17 mouse cellular contexts compared by ENCODE assay signal in the genomic region with DNA sequence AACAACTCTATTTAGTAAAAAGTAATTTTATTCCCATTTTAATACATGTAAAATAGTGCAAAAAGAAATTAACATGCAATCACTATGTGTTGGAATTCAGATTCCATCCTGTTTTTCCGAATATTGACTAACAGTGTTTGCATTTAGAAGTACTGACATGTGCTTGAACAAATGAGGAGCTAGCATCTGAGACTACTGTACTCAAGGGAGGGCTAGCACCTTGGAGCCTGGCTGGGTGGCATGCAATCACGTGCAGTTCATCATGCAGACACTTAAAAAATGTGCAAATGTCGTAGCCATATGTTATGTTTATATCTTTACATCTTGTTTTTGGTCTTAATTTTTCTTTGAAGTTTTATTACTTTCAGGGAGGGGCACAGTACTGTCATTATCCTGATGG. TPM values are rescaled to one million over a fixed set of nuclear protein-coding genes. Genes with fewer than 3 reads are reported as not detected.
DNase-seq lines count a peak whose midpoint lies in the region; ATAC-seq and TF ChIP-seq lines count a peak whose summit lies in the region.
"Had no signal": no experiment of that assay in that cellular context is flagged by ENCODE, and none has a peak within 500 bp of the region (broad histone marks: within the 10 kb centered on the region; RNA-seq: fewer than 3 reads in every experiment).

No protein-coding gene starts in this region.

- H3K27ac ChIP-seq in forebrain, embryonic 14.5 days (ENCODE audit: low read depth, low read length) = no peak overlapping the region
- no peak overlapping the region for H3K27ac ChIP-seq in forebrain, embryonic 12.5 days
- peak overlapping the region; percentile 62; the same call in 1 of the 2 replicates for H3K27ac ChIP-seq in layer of hippocampus, adult 2 months
- H3K27ac ChIP-seq in forebrain, embryonic 16.5 days (ENCODE audit: low read length) = no peak overlapping the region
- H3K27ac ChIP-seq: embryonic facial prominence, embryonic 10.5 days; embryonic facial prominence, embryonic 12.5 days had no signal

- H3K27me3 ChIP-seq in forebrain, embryonic 14.5 days (replicated peaks; ENCODE audit: control insufficient read depth, insufficient read depth, low read length) = no peaks in the 10 kb centered on the region
- H3K27me3 ChIP-seq in forebrain, embryonic 12.5 days = no peaks in the 10 kb centered on the region
- H3K27me3 ChIP-seq in forebrain, embryonic 16.5 days (replicated peaks; ENCODE audit: control insufficient read depth, insufficient read depth, low read length) = no peaks in the 10 kb centered on the region
- H3K27me3 ChIP-seq: embryonic facial prominence, embryonic 12.5 days had no signal

- 85% methylated on average over 3 of the region's 3 CpGs for WGBS in forebrain, embryonic 14.5 days
- WGBS in forebrain, embryonic 12.5 days = 89% methylated on average over 3 of the region's 3 CpGs
- 69% methylated on average over 3 of the region's 3 CpGs for WGBS in forebrain, embryonic 16.5 days

- H3K4me2 ChIP-seq in forebrain, embryonic 14.5 days (ENCODE audit: low read length) = no peak overlapping the region
- no peak overlapping the region for H3K4me2 ChIP-seq in forebrain, embryonic 12.5 days
- no peak overlapping the region for H3K4me2 ChIP-seq in forebrain, embryonic 16.5 days (ENCODE audit: low read length)
- H3K4me2 ChIP-seq: embryonic facial prominence, embryonic 12.5 days had no signal

- ATAC-seq in forebrain, embryonic 14.5 days = no peak
- ATAC-seq in forebrain, embryonic 12.5 days (ENCODE audit: low FRiP score) = no peak
- peak; percentile 74 for ATAC-seq in forebrain, embryonic 16.5 days

- H3K4me1 ChIP-seq in forebrain, embryonic 14.5 days (ENCODE audit: control insufficient read depth, insufficient read depth, low read length) = no peaks in the 10 kb centered on the region
- H3K4me1 ChIP-seq in forebrain, embryonic 12.5 days = no peaks in the 10 kb centered on the region
- H3K4me1 ChIP-seq in forebrain, embryonic 16.5 days (replicated peaks; ENCODE audit: control insufficient read depth, insufficient read depth, low read length) = 0 out of 2 replicates have a peak, but pooled peaks cover 2% of the 10 kb centered on the region
- H3K4me1 ChIP-seq: embryonic facial prominence, embryonic 10.5 days; embryonic facial prominence, embryonic 12.5 days had no signal

- DNase-seq in forebrain, embryonic 14.5 days (ENCODE audit: low spot score) = peak; percentile 30
- no peak for DNase-seq in layer of hippocampus, adult 2 months (ENCODE audit: low spot score in 2 of 2)
- DNase-seq in layer of hippocampus, postnatal 10 days (ENCODE audit: low spot score in 2 of 2) = no peak
- DNase-seq in heart, adult 11 months = no peak
- no peak for DNase-seq in testis, postnatal 10 days (ENCODE audit: low spot score)
- DNase-seq: adrenal gland, adult 2 months; adrenal gland, postnatal 10 days; adrenal gland, postnatal 25 days; cerebellum, adult 11-12 months; cerebellum, adult 2 months; cerebellum, adult 9-10 months; cerebellum, postnatal 10 days; cerebellum, postnatal 25 days had no signal

- no peak overlapping the region for H3K4me3 ChIP-seq in forebrain, embryonic 14.5 days (ENCODE audit: low read depth, low read length)
- H3K4me3 ChIP-seq in forebrain, embryonic 12.5 days (replicated peaks) = no peak overlapping the region
- no peak overlapping the region for H3K4me3 ChIP-seq in layer of hippocampus, adult 2 months
- H3K4me3 ChIP-seq in forebrain, embryonic 16.5 days (replicated peaks; ENCODE audit: low read length) = no peak overlapping the region
- H3K4me3 ChIP-seq: embryonic facial prominence, embryonic 10.5 days; embryonic facial prominence, embryonic 12.5 days had no signal

- no peak for TF ChIP-seq CTCF in layer of hippocampus, adult 2 months (conservative IDR thresholded peaks at IDR 0.05)

- H3K9ac ChIP-seq in forebrain, embryonic 14.5 days (ENCODE audit: low read length) = no peak overlapping the region
- no peak overlapping the region for H3K9ac ChIP-seq in forebrain, embryonic 12.5 days
- H3K9ac ChIP-seq in forebrain, embryonic 16.5 days (replicated peaks; ENCODE audit: low read depth, low read length) = no peak overlapping the region
- H3K9ac ChIP-seq: embryonic facial prominence, embryonic 12.5 days had no signal

- peaks cover 12% of the 10 kb centered on the region for H3K36me3 ChIP-seq in forebrain, embryonic 14.5 days (ENCODE audit: control insufficient read depth, insufficient read depth, low read length)
- peaks cover 16% of the 10 kb centered on the region for H3K36me3 ChIP-seq in forebrain, embryonic 12.5 days (replicated peaks)
- H3K36me3 ChIP-seq in forebrain, embryonic 16.5 days (ENCODE audit: control insufficient read depth, insufficient read depth) = peaks cover 2% of the 10 kb centered on the region; the same call in 1 of the 2 replicates

- no peaks in the 10 kb centered on the region for H3K9me3 ChIP-seq in forebrain, embryonic 14.5 days (replicated peaks; ENCODE audit: control insufficient read depth, low read length)
- H3K9me3 ChIP-seq in forebrain, embryonic 12.5 days = no peaks in the 10 kb centered on the region
- H3K9me3 ChIP-seq in forebrain, embryonic 16.5 days (ENCODE audit: control insufficient read depth, low read length) = no peaks in the 10 kb centered on the region
- H3K9me3 ChIP-seq: embryonic facial prominence, embryonic 10.5 days; embryonic facial prominence, embryonic 12.5 days had no signal

RNA-seq across cellular contexts. Expression of a gene that starts 45.5 kb away (rescaled TPM):
- 11.8 and 13.7 TPM in 2 replicates for polyA plus RNA-seq in forebrain, embryonic 14.5 days (2014; fragmentation: Nextera tagmentation; extraction: Ambion mirVana)
- polyA plus RNA-seq in forebrain, embryonic 12.5 days (2016; fragmentation: Nextera tagmentation; extraction: Ambion mirVana) = 14.4 and 17.0 TPM in 2 replicates
- total RNA-seq in layer of hippocampus, adult 2 months (2021) = 10 to 100 TPM; 34.5 to 36.8 TPM
- 10 to 100 TPM; 29.7 to 33.6 TPM for total RNA-seq in layer of hippocampus, postnatal 10 days (2021)
- 12.3 and 13.7 TPM in 2 replicates for polyA plus RNA-seq in forebrain, embryonic 16.5 days (2015; fragmentation: Nextera tagmentation; extraction: Ambion mirVana)
